Mouse (Mus musculus) Patski (cell line): ENCODE results near the gene Mks1. TPM values are rescaled to one million over a fixed set of nuclear protein-coding genes. Genes with fewer than 3 reads are reported as not detected.

Experiments used
- ATAC-seq: fragments of 100-300 bp; one replicate; pipeline ENCODE4 v1.8.0; 2021
- CTCF ChIA-PET: fragments of 350-600 bp; sonication (Branson Sonifier 250); formaldehyde crosslinking; loops from one replicate; lab custom pipeline; 2022; ENCODE audit warnings: inconsistent platforms; lab: Charles Lee
- POLR2A ChIA-PET: fragments of 350-600 bp; sonication (Branson Sonifier 250); formaldehyde crosslinking; loops from one replicate; lab custom pipeline; 2022; ENCODE audit warnings: antibody characterized with exemption, inconsistent platforms; lab: Charles Lee
- DNase-seq: peaks from one replicate; pipeline ENCODE4 v3.0.0-alpha.2; 2011; ENCODE audit warnings: low read depth, low spot score
- H3K27me3 ChIP-seq: fragments of 371-371 bp; one replicate; pipeline ENCODE4 v1.5.1; 2021
- CTCF ChIP-seq: fragments of 100-300 bp; IDR thresholded peaks from one replicate; pipeline ENCODE4 v1.5.1; 2021
- in situ Hi-C: fragments of 300-500 bp; cut with MboI; formaldehyde crosslinking; loops from 3 replicates; pipeline ENCODE4 v1.11.1; 2018; ENCODE audit warnings: low pct_unique_long_range_greater_than_20kb, mixed read lengths
- polyA plus RNA-seq: library from polyadenylated mRNA; unstranded; gene quantifications from one replicate; pipeline ENCODE4 v1.2.3, GENCODE M21; 2021

The Mks1 gene
- polyA plus RNA-seq, 1 experiment from 2014 or later: 6.0 TPM

DNA sequence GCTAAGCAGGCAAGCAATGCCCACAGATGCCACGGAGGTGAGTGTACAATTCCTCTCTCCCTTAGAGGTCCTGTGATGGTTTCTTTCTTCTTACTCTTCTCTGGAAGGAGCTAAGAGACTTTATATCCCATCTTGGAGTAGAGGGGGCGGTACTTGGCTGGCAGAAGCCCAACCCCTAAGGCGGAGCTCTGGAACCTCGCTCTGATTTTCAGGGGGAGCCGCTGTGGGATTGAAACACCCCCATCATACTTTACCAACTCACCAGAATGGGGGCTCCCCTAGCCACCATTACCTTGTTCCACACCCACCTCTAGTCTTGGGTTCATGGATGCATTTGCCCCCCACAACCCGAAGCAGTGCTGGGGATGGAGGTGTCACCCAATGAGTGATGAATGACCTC, 22.4 kb downstream of the Mks1 start, which contains the start of gene Epx:
Gene Epx, minus strand, starts transcription at position 101 of the 400 bp plus-strand sequence.
- no peak for TF ChIP-seq CTCF
- ChIA-PET POLR2A (no interaction called here), CTCF (no interaction called here)
- no peak for DNase-seq
- H3K27me3 ChIP-seq: peaks cover 14% of the 10 kb centered on the region
- no peak for ATAC-seq
- in situ Hi-C loops: no loop called here

DNA sequence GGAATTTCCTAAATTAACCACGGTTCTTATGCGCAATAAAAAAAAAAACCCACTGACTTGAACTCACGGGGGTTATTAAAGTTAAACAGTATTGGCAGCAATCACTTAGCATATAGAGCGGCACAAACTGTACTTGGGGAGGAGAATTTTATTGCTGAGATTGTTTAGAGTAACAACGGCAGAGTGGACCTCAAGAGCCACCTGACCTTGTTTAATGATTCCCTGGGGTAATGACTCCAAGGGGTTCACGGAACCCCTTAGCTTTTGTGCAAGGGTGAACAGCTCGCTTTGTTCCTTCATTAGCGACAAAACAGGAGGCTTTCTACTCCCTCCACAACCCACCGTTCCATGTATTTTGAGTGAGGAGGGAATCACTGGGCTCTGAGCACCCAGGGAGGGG, 26.8 kb downstream of the Mks1 start:
- ATAC-seq (no peak), DNase-seq (no peak)
- H3K27me3 ChIP-seq: peaks cover 14% of the 10 kb centered on the region
- in situ Hi-C loops: no loop called here
- TF ChIP-seq CTCF: no peak
- CTCF ChIA-PET: no interaction called here
- POLR2A ChIA-PET: no interaction called here

DNA sequence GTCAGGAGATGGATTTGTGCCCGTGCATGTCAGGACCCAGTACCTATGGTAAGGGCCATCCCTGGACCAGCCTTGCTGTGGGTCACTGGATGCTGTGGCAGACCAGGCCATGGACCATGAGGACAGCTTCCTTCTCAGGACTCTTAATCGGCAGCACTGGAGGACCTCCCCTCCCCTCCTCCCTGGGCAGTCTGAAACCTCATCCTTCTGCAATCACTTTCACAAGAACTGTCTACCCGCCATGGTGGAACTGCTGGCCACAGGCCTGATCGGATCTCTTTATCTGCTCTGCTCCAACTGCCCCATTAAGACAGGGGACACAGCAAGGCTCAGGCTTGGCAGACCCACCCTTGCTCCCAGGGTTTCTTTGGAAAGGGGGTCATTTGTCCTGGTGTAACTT, 28.7 kb downstream of the Mks1 start:
- peaks cover 15% of the 10 kb centered on the region for H3K27me3 ChIP-seq
- in situ Hi-C loops: no loop called here
- CTCF ChIA-PET: no interaction called here
- no peak for ATAC-seq
- no peak for DNase-seq
- TF ChIP-seq CTCF: no peak
- POLR2A ChIA-PET: no interaction called here

DNA sequence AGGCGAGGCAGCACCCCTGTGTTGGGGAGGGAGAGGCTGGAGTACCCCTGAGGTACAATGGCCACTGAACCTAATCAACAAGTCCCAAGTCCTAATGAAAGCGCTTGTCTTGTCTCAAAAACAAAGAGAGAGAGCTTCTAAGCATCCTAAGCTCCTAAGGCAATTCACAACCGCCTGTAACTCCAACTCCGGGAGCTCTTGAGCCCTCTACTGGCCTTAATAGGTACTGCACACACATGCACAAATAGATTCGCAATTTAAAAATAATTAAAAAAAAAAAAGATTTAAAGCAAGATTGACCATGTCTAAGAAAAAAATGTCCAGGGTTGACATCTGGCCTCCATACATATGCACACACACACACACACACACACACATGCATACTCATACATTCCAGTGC, 30.5 kb downstream of the Mks1 start:
- DNase-seq: no peak
- H3K27me3 ChIP-seq: peaks cover 20% of the 10 kb centered on the region
- ChIA-PET CTCF (no interaction called here), POLR2A (no interaction called here)
- ATAC-seq: no peak
- no peak for TF ChIP-seq CTCF
- in situ Hi-C loops: no loop called here

DNA sequence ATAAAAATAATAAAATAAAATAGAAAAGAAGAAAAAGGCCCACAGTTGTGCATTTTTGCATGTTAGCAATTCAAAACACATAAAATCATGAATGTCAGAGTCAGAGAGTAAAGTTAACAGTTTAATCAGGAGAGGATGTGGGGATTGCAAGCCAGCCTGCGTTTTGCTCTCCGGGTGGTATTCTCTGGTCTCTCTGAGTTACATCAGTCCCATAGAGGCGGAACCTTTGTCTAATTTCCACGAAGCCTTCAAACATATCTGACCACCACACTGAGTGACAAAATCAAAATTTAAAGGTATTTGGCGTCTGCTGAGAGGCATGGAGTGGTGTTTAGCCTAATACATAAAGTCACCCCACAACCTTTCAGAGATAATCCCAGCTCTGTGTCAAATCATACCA, 31.8 kb downstream of the Mks1 start:
- peaks cover 20% of the 10 kb centered on the region for H3K27me3 ChIP-seq
- DNase-seq (no peak), ATAC-seq (no peak)
- no peak for TF ChIP-seq CTCF
- POLR2A ChIA-PET: no interaction called here
- in situ Hi-C loops: no loop called here
- CTCF ChIA-PET: no interaction called here

DNA sequence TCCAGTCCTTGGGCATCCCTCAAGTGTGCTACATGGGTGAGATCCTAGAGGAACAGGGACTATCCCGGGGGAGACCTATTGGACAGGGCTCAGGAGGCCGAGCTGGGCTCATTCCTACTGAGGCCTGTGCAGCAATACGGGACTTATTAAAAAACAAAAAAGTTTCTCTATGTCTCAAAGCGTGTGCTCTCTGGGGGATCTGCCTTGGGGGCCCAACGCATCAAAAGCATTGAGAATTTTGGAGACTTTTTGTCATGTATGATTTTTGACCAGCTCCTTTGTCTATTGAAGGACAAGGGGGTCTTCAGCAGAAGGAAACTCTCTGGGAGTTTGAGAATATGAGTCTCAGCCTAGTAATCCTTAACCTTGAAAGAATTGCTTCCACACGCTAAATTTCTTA, 39.2 kb downstream of the Mks1 start, which contains the start of gene Olfr462:
Gene Olfr462, minus strand, starts transcription at position 101 of the 400 bp plus-strand sequence.
- H3K27me3 ChIP-seq: peaks cover 8% of the 10 kb centered on the region
- DNase-seq (no peak), ATAC-seq (no peak)
- in situ Hi-C loops: no loop called here
- TF ChIP-seq CTCF: no peak
- CTCF ChIA-PET: no interaction called here
- POLR2A ChIA-PET: no interaction called here

DNA sequence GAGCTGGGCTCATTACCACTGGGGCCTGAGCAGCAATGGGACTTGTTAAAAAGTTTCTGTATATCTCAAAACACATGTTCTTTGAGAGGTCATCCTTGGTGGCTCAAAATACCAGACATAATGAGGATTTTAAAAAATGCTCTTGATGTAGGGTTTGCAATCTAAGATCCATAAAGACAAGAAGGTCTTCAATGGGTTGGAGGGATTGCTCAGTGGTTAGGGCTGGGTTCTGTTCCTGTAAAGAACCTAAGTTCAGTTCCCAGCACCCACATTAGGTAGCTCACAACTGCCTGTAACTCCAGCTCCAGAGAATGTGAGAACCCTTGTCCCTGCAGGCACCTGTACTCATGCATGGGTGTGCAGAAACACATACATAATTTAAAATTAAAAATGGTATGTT, 44.3 kb downstream of the Mks1 start, which contains the start of gene Olfr463:
Gene Olfr463, minus strand, starts transcription at position 101 of the 400 bp plus-strand sequence.
- peaks cover 6% of the 10 kb centered on the region for H3K27me3 ChIP-seq
- no peak for TF ChIP-seq CTCF
- ATAC-seq (no peak), DNase-seq (no peak)
- ChIA-PET POLR2A (no interaction called here), CTCF (no interaction called here)
- in situ Hi-C loops: no loop called here

DNA sequence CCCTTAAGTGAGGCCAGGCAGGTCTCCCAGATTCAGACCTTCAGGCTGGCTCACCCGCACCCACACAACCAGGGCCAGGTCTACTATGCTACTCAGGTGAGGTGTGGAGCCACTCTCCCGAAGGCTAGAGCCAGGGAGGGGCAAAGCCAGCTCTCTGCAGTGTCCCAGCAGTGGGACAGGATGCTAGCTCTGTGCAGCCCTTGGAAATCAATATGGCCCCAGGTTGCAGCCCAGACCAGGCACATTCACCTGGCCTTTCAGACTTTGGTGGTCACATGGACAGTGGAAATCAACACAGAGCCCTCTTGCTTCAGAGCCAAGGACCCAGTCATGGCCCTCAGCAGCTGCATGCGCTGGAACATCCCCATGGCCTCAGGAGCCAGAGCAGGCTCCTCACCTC, 51.3 kb downstream of the Mks1 start:
- in situ Hi-C loops: no loop called here
- TF ChIP-seq CTCF: no peak
- ChIA-PET POLR2A (no interaction called here), CTCF (no interaction called here)
- H3K27me3 ChIP-seq: peaks cover 13% of the 10 kb centered on the region
- no peak for ATAC-seq
- no peak for DNase-seq

Other genes with a start within 250 kb of the Mks1 start
- gene Hsf5, start 236.1 kb upstream of the Mks1 start, polyA plus RNA-seq: 0.04 TPM
- 6.0 TPM for gene Rnf43, start 190.5 kb upstream of the Mks1 start, polyA plus RNA-seq
- 99.6 TPM for gene Supt4a, start 115.7 kb upstream of the Mks1 start, polyA plus RNA-seq
- 9.5 TPM for gene Tspoap1, start 92.7 kb upstream of the Mks1 start, polyA plus RNA-seq
- not detected for gene Mpo, start 59.6 kb upstream of the Mks1 start, polyA plus RNA-seq
- not detected for gene Lpo, start 24.9 kb upstream of the Mks1 start, polyA plus RNA-seq
- gene Epx, start 22.3 kb downstream of the Mks1 start, polyA plus RNA-seq: not detected
- gene Olfr462, start 39.1 kb downstream of the Mks1 start, polyA plus RNA-seq: not detected
- not detected for gene Olfr463, start 44.2 kb downstream of the Mks1 start, polyA plus RNA-seq
- gene Olfr464, start 67.8 kb downstream of the Mks1 start, polyA plus RNA-seq: not detected
- gene Dynll2, start 134.3 kb downstream of the Mks1 start, polyA plus RNA-seq: 150 TPM
- 301 TPM for gene Srsf1, start 194.2 kb downstream of the Mks1 start, polyA plus RNA-seq
- 56.7 TPM for gene Vezf1, start 215.1 kb downstream of the Mks1 start, polyA plus RNA-seq
- gene Cuedc1, start 244.8 kb downstream of the Mks1 start, polyA plus RNA-seq: 42.0 TPM